Mouse (Mus musculus) neural tube, embryonic 13.5 days (tissue): ENCODE data around the gene Rab4b. TPM values are rescaled to one million over a fixed set of nuclear protein-coding genes. Genes with fewer than 3 reads are reported as not detected.

Experiments
- ATAC-seq: fragments of 200-750 bp; cut with Nextera tagmentation; 2 replicates; pipeline ENCODE4 v1.8.0; 2017; ENCODE audit warnings: low read depth, mild to moderate bottlenecking, moderate TSS enrichment, moderate library complexity
- H3K27ac ChIP-seq: fragments of 300-500 bp; sonication (generic); replicated peaks from 2 replicates; pipeline ENCODE4 v1.5.1; 2015; ENCODE audit warnings: moderate library complexity, mild to moderate bottlenecking, inconsistent platforms
- H3K27me3 ChIP-seq: fragments of 300-500 bp; sonication (generic); 2 replicates; pipeline ENCODE4 v1.6.1; 2015; ENCODE audit warnings: mild to moderate bottlenecking, inconsistent platforms
- H3K36me3 ChIP-seq: fragments of 300-500 bp; sonication (generic); 2 replicates; pipeline ENCODE4 v1.6.1; 2015; ENCODE audit warnings: mild to moderate bottlenecking, inconsistent platforms
- H3K4me1 ChIP-seq: fragments of 300-500 bp; sonication (generic); replicated peaks from 2 replicates; pipeline ENCODE4 v1.6.1; 2015; ENCODE audit warnings: inconsistent platforms
- H3K4me2 ChIP-seq: fragments of 300-500 bp; sonication (generic); 2 replicates; pipeline ENCODE4 v1.6.1; 2015; ENCODE audit warnings: inconsistent platforms, mild to moderate bottlenecking, moderate library complexity
- H3K4me3 ChIP-seq: fragments of 300-500 bp; sonication (generic); 2 replicates; pipeline ENCODE4 v1.5.1; 2015; ENCODE audit warnings: mild to moderate bottlenecking, inconsistent platforms
- H3K9ac ChIP-seq: fragments of 300-500 bp; sonication (generic); 2 replicates; pipeline ENCODE4 v1.6.1; 2015; ENCODE audit warnings: moderate library complexity, mild to moderate bottlenecking, inconsistent platforms
- H3K9me3 ChIP-seq: fragments of 300-500 bp; sonication (generic); 2 replicates; pipeline ENCODE4 v1.6.1; 2016; ENCODE audit warnings: inconsistent platforms
- WGBS: fragments of 180-500 bp; shearing (Covaris S2); methylation state at CpG from one replicate; pipeline ENCODE4 v1.1.7; 2015; 5-methylcytosine and 5-hydroxymethylcytosine counted together
- polyA plus RNA-seq: library from polyadenylated mRNA; unstranded; fragments of >200 nt; fragmentation: Nextera tagmentation; extraction: Ambion mirVana; gene quantifications from 2 replicates; pipeline ENCODE4 v1.2.1, GENCODE M21; 2015

Rab4b gene
- polyA plus RNA-seq, 1 experiment from 2014 or later: 125 TPM

GRCm38 (mm10) chr7:27180837-27181695 lies 2.4 kb upstream of the Rab4b start, which contains the start of the genes Gm21983 and Mia:
Gene Gm21983 (minus strand): TSS chr7:27181086.
Gene Mia (minus strand): TSS chr7:27181157.
- peak within 1 kb of the TSS; percentile 58 for H3K4me2 ChIP-seq
- WGBS: 69% methylated on average over 14 of the region's 14 CpGs
- H3K27ac ChIP-seq: peak within 1 kb of the TSS; percentile 89
- no peaks in the 10 kb centered on the region for H3K27me3 ChIP-seq
- peaks cover 32% of the 10 kb centered on the region for H3K36me3 ChIP-seq
- peak within 1 kb of the TSS; percentile 42; the same call in 1 of the 2 replicates for H3K9ac ChIP-seq
- no peak for ATAC-seq
- H3K4me3 ChIP-seq: peak within 1 kb of the TSS; percentile 11
- H3K4me1 ChIP-seq: peaks cover 27% of the 10 kb centered on the region
- H3K9me3 ChIP-seq: no peaks in the 10 kb centered on the region

DNA sequence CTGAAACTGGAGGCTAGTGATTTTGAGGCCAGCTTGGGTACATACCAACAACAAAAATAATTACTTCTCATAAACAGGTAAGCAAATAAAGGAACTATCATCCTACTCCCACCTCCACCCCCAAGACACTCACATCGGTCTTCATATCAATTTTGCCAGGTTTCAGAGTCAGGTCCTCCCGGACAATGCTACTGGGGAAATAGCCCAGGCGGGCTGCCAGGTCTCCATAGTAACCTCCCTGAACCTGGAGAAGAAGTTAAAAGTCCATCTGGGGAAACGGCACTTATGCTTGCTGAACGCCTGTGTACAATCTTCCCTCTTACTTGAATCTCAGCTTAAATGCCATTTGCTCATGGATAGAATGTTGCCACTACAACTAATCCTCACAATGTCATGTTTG lies 1.3 kb upstream of the Rab4b start:
- peaks cover 27% of the 10 kb centered on the region for H3K4me1 ChIP-seq
- WGBS: 47% methylated on average over 5 of the region's 5 CpGs
- H3K27ac ChIP-seq: peak overlapping the region; percentile 89
- H3K36me3 ChIP-seq: peaks cover 32% of the 10 kb centered on the region
- H3K9ac ChIP-seq: no peak overlapping the region
- no peaks in the 10 kb centered on the region for H3K27me3 ChIP-seq
- H3K4me2 ChIP-seq: peak overlapping the region; percentile 58
- H3K4me3 ChIP-seq: peak overlapping the region; percentile 11; the same call in 1 of the 2 replicates
- H3K9me3 ChIP-seq: no peaks in the 10 kb centered on the region
- ATAC-seq: no peak

DNA sequence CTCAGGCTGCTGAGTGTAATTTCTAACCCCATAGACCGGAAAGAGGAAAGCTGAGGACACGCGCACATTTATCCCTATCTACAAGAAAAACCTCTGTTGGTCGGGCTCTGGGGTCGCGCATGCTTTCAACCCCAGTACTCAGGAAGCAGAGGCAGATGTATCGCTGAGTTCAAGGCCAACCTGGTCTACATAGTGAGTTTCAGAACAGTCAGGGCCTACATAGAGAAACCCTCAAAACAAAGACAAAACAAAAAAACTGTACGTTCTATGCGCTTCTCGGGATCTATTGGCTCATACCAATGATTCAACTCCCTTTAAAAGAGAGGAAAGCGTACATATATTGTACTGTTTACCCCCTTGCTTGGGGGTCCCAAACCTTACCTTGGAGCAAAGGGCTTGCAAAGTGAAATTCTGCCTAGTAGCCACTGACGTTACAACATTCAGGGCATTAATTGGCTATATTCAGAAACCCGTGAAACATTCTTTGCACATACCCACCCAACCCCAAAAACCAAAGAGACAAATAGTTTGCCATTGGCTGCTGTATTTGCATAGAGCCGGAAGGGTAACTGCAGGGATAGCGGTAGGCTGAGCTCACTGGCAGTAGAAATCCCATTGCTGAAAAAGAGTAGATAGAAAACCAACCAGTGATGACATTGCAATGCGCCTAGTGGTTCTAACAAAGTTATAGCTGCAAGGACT lies 672 bp upstream of the Rab4b start:
- 52% methylated on average over 16 of the region's 16 CpGs for WGBS
- peaks cover 27% of the 10 kb centered on the region for H3K4me1 ChIP-seq
- ATAC-seq: peak; percentile 5; the same call in 1 of the 2 replicates
- no peaks in the 10 kb centered on the region for H3K9me3 ChIP-seq
- H3K9ac ChIP-seq: peak overlapping the region; percentile 57
- peak overlapping the region; percentile 66 for H3K4me3 ChIP-seq
- no peaks in the 10 kb centered on the region for H3K27me3 ChIP-seq
- peak overlapping the region; percentile 58 for H3K4me2 ChIP-seq
- H3K27ac ChIP-seq: peak overlapping the region; percentile 89
- peaks cover 32% of the 10 kb centered on the region for H3K36me3 ChIP-seq

DNA sequence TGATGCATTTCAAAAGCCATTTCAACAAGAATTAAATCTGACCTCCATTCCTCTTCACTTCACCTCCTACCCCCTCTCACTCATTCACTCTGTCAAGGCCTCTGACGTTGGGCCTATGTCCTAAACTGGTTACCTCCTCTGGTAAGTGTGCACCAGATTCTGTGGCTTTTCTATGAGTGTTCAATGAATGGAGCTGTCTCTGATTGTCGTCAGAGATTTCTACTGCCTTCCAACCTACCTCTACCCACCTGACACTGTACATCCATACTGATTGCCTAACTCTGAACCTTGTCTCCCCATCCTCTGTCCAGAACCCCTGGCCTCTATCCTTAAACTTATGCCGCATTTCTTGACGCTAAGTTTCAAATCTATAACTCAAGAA lies 763 bp downstream of the Rab4b start:
- Histone ChIP-seq H3K9me3 (no peaks in the 10 kb centered on the region), H3K4me3 (peak overlapping the region; percentile 66), H3K27me3 (no peaks in the 10 kb centered on the region), H3K4me1 (peaks cover 27% of the 10 kb centered on the region), H3K9ac (peak overlapping the region; percentile 77), H3K27ac (peak overlapping the region; percentile 96), H3K4me2 (peak overlapping the region; percentile 58), H3K36me3 (peaks cover 32% of the 10 kb centered on the region)
- ATAC-seq: peak; percentile 7
- WGBS: 22% methylated on average over 4 of the region's 4 CpGs

DNA sequence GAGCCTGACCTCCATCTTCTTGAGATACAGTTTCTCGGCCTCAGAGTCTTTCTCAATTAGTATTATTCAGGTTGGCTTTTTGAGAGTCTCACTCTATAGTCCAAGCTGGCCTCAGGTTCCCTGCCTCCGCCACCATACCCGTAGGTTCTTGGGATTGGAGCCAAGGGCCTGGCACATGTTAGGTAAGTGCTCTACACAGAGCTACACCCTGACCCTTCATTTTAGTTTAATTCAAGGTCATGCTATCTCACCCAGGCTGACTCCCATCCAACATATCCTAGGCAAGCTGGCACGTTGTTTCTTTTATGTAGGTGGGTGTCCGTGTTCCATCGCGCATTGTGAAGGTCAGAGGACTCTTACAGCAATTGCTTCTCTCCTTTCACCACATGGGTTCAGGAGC lies 3.8 kb downstream of the Rab4b start:
- Histone ChIP-seq H3K4me1 (peaks cover 18% of the 10 kb centered on the region), H3K27me3 (no peaks in the 10 kb centered on the region), H3K27ac (no peak overlapping the region), H3K9ac (no peak overlapping the region), H3K9me3 (no peaks in the 10 kb centered on the region), H3K4me3 (no peak overlapping the region), H3K4me2 (no peak overlapping the region), H3K36me3 (peaks cover 58% of the 10 kb centered on the region)
- ATAC-seq: no peak
- 93% methylated on average over 7 of the region's 7 CpGs for WGBS

- no peak overlapping the region for H3K9ac ChIP-seq
- no peak overlapping the region for H3K27ac ChIP-seq
- H3K36me3 ChIP-seq: peaks cover 58% of the 10 kb centered on the region
- no peak overlapping the region for H3K4me2 ChIP-seq
- H3K4me1 ChIP-seq: peaks cover 14% of the 10 kb centered on the region
- H3K9me3 ChIP-seq: no peaks in the 10 kb centered on the region
- no peaks in the 10 kb centered on the region for H3K27me3 ChIP-seq
- no peak for ATAC-seq
- WGBS: 94% methylated on average over 15 of the region's 15 CpGs
- no peak overlapping the region for H3K4me3 ChIP-seq
Observed at GRCm38 (mm10) chr7:27174496-27174895, 4.2 kb downstream of the Rab4b start.

GRCm38 (mm10) chr7:27170981-27171380 lies 7.7 kb downstream of the Rab4b start:
- Histone ChIP-seq H3K9ac (no peak overlapping the region), H3K27ac (no peak overlapping the region), H3K27me3 (no peaks in the 10 kb centered on the region), H3K4me3 (no peak overlapping the region), H3K9me3 (no peaks in the 10 kb centered on the region), H3K4me2 (no peak overlapping the region), H3K36me3 (peaks cover 63% of the 10 kb centered on the region), H3K4me1 (peaks cover 11% of the 10 kb centered on the region)
- ATAC-seq: no peak
- WGBS: 83% methylated on average over 3 of the region's 3 CpGs

- no peak for ATAC-seq
- H3K27ac ChIP-seq: no peak overlapping the region
- no peaks in the 10 kb centered on the region for H3K27me3 ChIP-seq
- H3K9me3 ChIP-seq: no peaks in the 10 kb centered on the region
- peaks cover 52% of the 10 kb centered on the region for H3K36me3 ChIP-seq
- no peak overlapping the region for H3K4me3 ChIP-seq
- WGBS: 93% methylated on average over 5 of the region's 5 CpGs
- no peak overlapping the region for H3K9ac ChIP-seq
- H3K4me2 ChIP-seq: no peak overlapping the region
- H3K4me1 ChIP-seq: peaks cover 34% of the 10 kb centered on the region
Observed at GRCm38 (mm10) chr7:27168371-27168770, 10.3 kb downstream of the Rab4b start.

GRCm38 (mm10) chr7:27167475-27168094 lies 11.1 kb downstream of the Rab4b start:
- 73% methylated on average over 11 of the region's 11 CpGs for WGBS
- H3K9me3 ChIP-seq: no peaks in the 10 kb centered on the region
- no peak for ATAC-seq
- H3K4me1 ChIP-seq: peaks cover 42% of the 10 kb centered on the region
- H3K9ac ChIP-seq: peak overlapping the region; percentile 91
- peak overlapping the region; percentile 73 for H3K4me3 ChIP-seq
- H3K27ac ChIP-seq: peak overlapping the region; percentile 98
- H3K36me3 ChIP-seq: peaks cover 48% of the 10 kb centered on the region
- peak overlapping the region; percentile 75 for H3K4me2 ChIP-seq
- no peaks in the 10 kb centered on the region for H3K27me3 ChIP-seq

DNA sequence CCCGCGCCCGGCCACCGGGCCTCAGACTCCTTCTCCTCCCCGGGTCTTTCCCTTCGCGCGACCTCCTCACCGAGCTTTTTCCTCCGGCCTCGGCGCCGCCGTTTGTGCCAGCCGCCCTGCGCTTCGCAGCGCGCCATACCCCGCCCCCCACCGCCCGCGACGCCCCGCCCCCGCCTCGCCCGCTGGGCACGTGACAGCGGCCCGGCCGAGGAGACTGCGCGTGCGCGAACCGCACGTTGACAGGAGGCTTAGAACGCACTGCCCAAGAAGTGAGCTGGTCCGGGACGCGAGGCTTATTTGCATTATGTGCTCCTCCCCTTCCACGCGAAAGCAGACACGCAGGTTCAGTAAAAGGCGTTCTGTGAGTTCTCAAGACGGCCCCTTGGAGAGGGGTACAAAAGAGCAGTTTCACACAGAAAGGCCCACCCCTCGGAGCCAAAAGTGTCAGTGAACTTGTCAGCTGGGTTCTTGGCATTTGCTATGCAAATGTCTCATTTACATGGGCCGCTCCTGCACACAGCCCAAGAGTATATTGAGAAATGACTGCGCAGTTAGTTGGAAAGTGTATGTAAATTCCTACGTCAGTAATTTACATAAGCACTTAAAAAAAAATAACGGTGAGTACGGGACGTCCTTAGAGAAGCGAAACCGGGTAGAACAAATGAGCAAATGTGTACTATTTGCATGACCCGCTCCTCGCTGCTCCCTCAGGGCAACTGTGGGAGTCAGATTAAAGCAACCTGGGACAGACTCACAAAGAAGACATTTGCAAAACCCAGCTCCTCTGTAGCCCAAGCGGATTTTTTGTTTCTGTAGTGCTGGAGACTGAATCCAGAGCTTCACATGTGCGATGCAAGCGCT lies 11.9 kb downstream of the Rab4b start, which contains the start of gene Egln2:
Gene Egln2, minus strand, starts transcription at position 189 of the 861 bp plus-strand sequence.
- Histone ChIP-seq H3K4me2 (peak within 1 kb of the TSS; percentile 75), H3K4me1 (peaks cover 49% of the 10 kb centered on the region), H3K9ac (peak within 1 kb of the TSS; percentile 91), H3K36me3 (peaks cover 48% of the 10 kb centered on the region), H3K9me3 (no peaks in the 10 kb centered on the region), H3K27me3 (no peaks in the 10 kb centered on the region), H3K27ac (peak within 1 kb of the TSS; percentile 98), H3K4me3 (peak within 1 kb of the TSS; percentile 73)
- 2% methylated on average over 60 of the region's 61 CpGs for WGBS
- ATAC-seq: peak; percentile 82

DNA sequence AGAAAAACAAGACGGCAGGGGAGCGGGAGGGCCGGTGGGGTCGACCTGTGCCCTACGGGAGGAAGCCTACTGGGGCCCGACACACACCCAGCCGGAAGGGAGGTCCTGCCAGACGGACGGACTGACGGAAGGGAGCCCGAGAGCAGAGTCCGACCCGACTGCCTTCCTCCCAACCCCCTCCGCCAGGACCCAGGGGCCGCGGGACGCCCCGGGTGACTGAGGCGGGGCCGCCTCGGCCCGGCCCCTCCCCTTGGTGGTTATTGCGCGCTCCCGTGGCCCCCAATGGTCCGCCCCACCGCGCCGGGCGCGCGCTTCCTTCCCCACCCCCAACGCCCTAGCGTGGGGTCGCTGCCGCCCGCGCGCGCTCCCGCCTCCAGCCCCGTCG lies 12.5 kb downstream of the Rab4b start:
- H3K36me3 ChIP-seq: peaks cover 47% of the 10 kb centered on the region
- under 1% methylated on average over 36 of the region's 43 CpGs for WGBS
- peak; percentile 51 for ATAC-seq
- peaks cover 55% of the 10 kb centered on the region for H3K4me1 ChIP-seq
- H3K27me3 ChIP-seq: no peaks in the 10 kb centered on the region
- H3K4me3 ChIP-seq: peak overlapping the region; percentile 73
- H3K9ac ChIP-seq: peak overlapping the region; percentile 91
- peak overlapping the region; percentile 98 for H3K27ac ChIP-seq
- H3K9me3 ChIP-seq: no peaks in the 10 kb centered on the region
- H3K4me2 ChIP-seq: peak overlapping the region; percentile 75
